Mouse (Mus musculus): ENCODE data around the gene Kif26b. TPM values are rescaled to one million over a fixed set of nuclear protein-coding genes. Genes with fewer than 3 reads are reported as not detected.

Gene Kif26b
- polyA plus RNA-seq, 1 experiment from 2014 or later: 0.44 TPM

GRCm38 (mm10) chr1:178798886-178799285, 270.0 kb downstream of the Kif26b start:
- H3K4me2 ChIP-seq (replicated peaks; ENCODE audit: low read depth, low read length): no peak overlapping the region
- no peak overlapping the region for H3K9ac ChIP-seq (replicated peaks; ENCODE audit: low read depth)
- no peaks in the 10 kb centered on the region for H3K4me1 ChIP-seq (ENCODE audit: insufficient read depth, low read depth, low read length)
- H3K27ac ChIP-seq (ENCODE audit: low read length): no peak overlapping the region
- H3K9me3 ChIP-seq (ENCODE audit: low read length): no peaks in the 10 kb centered on the region
- H3K27me3 ChIP-seq (replicated peaks; ENCODE audit: insufficient read depth, low read length): no peaks in the 10 kb centered on the region
- H3K4me3 ChIP-seq (ENCODE audit: low read depth, low read length): no peak overlapping the region
- WGBS: 58% methylated on average over 8 of the region's 8 CpGs
- H3K36me3 ChIP-seq (ENCODE audit: insufficient read depth, low read length): no peaks in the 10 kb centered on the region
- TF ChIP-seq CTCF (IDR thresholded peaks at IDR 0.05): no peak
- no peak for TF ChIP-seq EP300 (IDR thresholded peaks at IDR 0.05)
- no peak for DNase-seq (ENCODE audit: low spot score)
- ATAC-seq: no peak

GRCm38 (mm10) chr1:178799836-178800552, 271.1 kb downstream of the Kif26b start:
- H3K4me2 ChIP-seq (replicated peaks; ENCODE audit: low read depth, low read length): no peak overlapping the region
- no peak for ATAC-seq

GRCm38 (mm10) chr1:178803155-178803554, 274.2 kb downstream of the Kif26b start:
- no peak overlapping the region for H3K27ac ChIP-seq (ENCODE audit: low read length)
- ATAC-seq (no peak), DNase-seq (ENCODE audit: low spot score) (no peak)
- H3K36me3 ChIP-seq (ENCODE audit: insufficient read depth, low read length): no peaks in the 10 kb centered on the region
- H3K27me3 ChIP-seq (replicated peaks; ENCODE audit: insufficient read depth, low read length): no peaks in the 10 kb centered on the region
- no peak overlapping the region for H3K4me2 ChIP-seq (replicated peaks; ENCODE audit: low read depth, low read length)
- H3K9me3 ChIP-seq (ENCODE audit: low read length): no peaks in the 10 kb centered on the region
- WGBS: 31% methylated on average over 3 of the region's 3 CpGs
- no peaks in the 10 kb centered on the region for H3K4me1 ChIP-seq (ENCODE audit: insufficient read depth, low read depth, low read length)
- H3K9ac ChIP-seq (replicated peaks; ENCODE audit: low read depth): no peak overlapping the region
- H3K4me3 ChIP-seq (ENCODE audit: low read depth, low read length): no peak overlapping the region
- TF ChIP-seq EP300 (IDR thresholded peaks at IDR 0.05): no peak
- no peak for TF ChIP-seq CTCF (IDR thresholded peaks at IDR 0.05)

More at GRCm38 (mm10) chr1:178799836-178800552, 271.1 kb downstream of the Kif26b start:
- Histone ChIP-seq H3K27ac (ENCODE audit: low read length) (no peak overlapping the region), H3K27me3 (replicated peaks; ENCODE audit: insufficient read depth, low read length) (no peaks in the 10 kb centered on the region), H3K4me3 (ENCODE audit: low read depth, low read length) (no peak overlapping the region), H3K4me1 (ENCODE audit: insufficient read depth, low read depth, low read length) (no peaks in the 10 kb centered on the region), H3K9ac (replicated peaks; ENCODE audit: low read depth) (no peak overlapping the region), H3K9me3 (ENCODE audit: low read length) (no peaks in the 10 kb centered on the region), H3K36me3 (ENCODE audit: insufficient read depth, low read length) (no peaks in the 10 kb centered on the region)
- no peak for DNase-seq (ENCODE audit: low spot score)
- 71% methylated on average over 11 of the region's 11 CpGs for WGBS
- TF ChIP-seq CTCF (IDR thresholded peaks at IDR 0.05) (no peak), EP300 (IDR thresholded peaks at IDR 0.05) (no peak)

GRCm38 (mm10) chr1:178817476-178817875, 288.6 kb downstream of the Kif26b start:
- Histone ChIP-seq H3K4me1 (ENCODE audit: insufficient read depth, low read depth, low read length) (no peaks in the 10 kb centered on the region), H3K9me3 (ENCODE audit: low read length) (no peaks in the 10 kb centered on the region), H3K36me3 (ENCODE audit: insufficient read depth, low read length) (no peaks in the 10 kb centered on the region), H3K4me2 (replicated peaks; ENCODE audit: low read depth, low read length) (no peak overlapping the region), H3K9ac (replicated peaks; ENCODE audit: low read depth) (no peak overlapping the region), H3K4me3 (ENCODE audit: low read depth, low read length) (no peak overlapping the region), H3K27me3 (replicated peaks; ENCODE audit: insufficient read depth, low read length) (no peaks in the 10 kb centered on the region), H3K27ac (ENCODE audit: low read length) (no peak overlapping the region)
- 82% methylated on average over 6 of the region's 6 CpGs for WGBS
- ATAC-seq (no peak), DNase-seq (ENCODE audit: low spot score) (no peak)
- no peak for TF ChIP-seq EP300 (IDR thresholded peaks at IDR 0.05)

- no peaks in the 10 kb centered on the region for H3K9me3 ChIP-seq (ENCODE audit: low read length)
- no peaks in the 10 kb centered on the region for H3K27me3 ChIP-seq (replicated peaks; ENCODE audit: insufficient read depth, low read length)
- no peak overlapping the region for H3K4me2 ChIP-seq (replicated peaks; ENCODE audit: low read depth, low read length)
- TF ChIP-seq CTCF (IDR thresholded peaks at IDR 0.05): no peak
- no peak for TF ChIP-seq EP300 (IDR thresholded peaks at IDR 0.05)
- no peak overlapping the region for H3K9ac ChIP-seq (replicated peaks; ENCODE audit: low read depth)
- no peak for ATAC-seq
- 57% methylated on average over 7 of the region's 7 CpGs for WGBS
- H3K36me3 ChIP-seq (ENCODE audit: insufficient read depth, low read length): no peaks in the 10 kb centered on the region
- no peak overlapping the region for H3K4me3 ChIP-seq (ENCODE audit: low read depth, low read length)
- no peak overlapping the region for H3K27ac ChIP-seq (ENCODE audit: low read length)
- no peak for DNase-seq (ENCODE audit: low spot score)
- no peaks in the 10 kb centered on the region for H3K4me1 ChIP-seq (ENCODE audit: insufficient read depth, low read depth, low read length)
Observed at GRCm38 (mm10) chr1:178819060-178819459, 290.1 kb downstream of the Kif26b start.

- H3K4me3 ChIP-seq (ENCODE audit: low read depth, low read length): no peak overlapping the region
- no peaks in the 10 kb centered on the region for H3K4me1 ChIP-seq (ENCODE audit: insufficient read depth, low read depth, low read length)
- no peaks in the 10 kb centered on the region for H3K9me3 ChIP-seq (ENCODE audit: low read length)
- 83% methylated on average over 3 of the region's 3 CpGs for WGBS
- H3K9ac ChIP-seq (replicated peaks; ENCODE audit: low read depth): no peak overlapping the region
- no peak overlapping the region for H3K4me2 ChIP-seq (replicated peaks; ENCODE audit: low read depth, low read length)
- DNase-seq (ENCODE audit: low spot score) (no peak), ATAC-seq (no peak)
- no peaks in the 10 kb centered on the region for H3K27me3 ChIP-seq (replicated peaks; ENCODE audit: insufficient read depth, low read length)
- no peak for TF ChIP-seq CTCF (IDR thresholded peaks at IDR 0.05)
- TF ChIP-seq EP300 (IDR thresholded peaks at IDR 0.05): no peak
- H3K27ac ChIP-seq (ENCODE audit: low read length): no peak overlapping the region
- no peaks in the 10 kb centered on the region for H3K36me3 ChIP-seq (ENCODE audit: insufficient read depth, low read length)
Observed at GRCm38 (mm10) chr1:178820079-178820478, 291.2 kb downstream of the Kif26b start.
